Mouse (Mus musculus) neural tube, embryonic 14.5 days (tissue): ENCODE results near the gene Prr14. TPM values are rescaled to one million over a fixed set of nuclear protein-coding genes. Genes with fewer than 3 reads are reported as not detected.
"Not testable (repeated sequence)": the region's sequence is repeated elsewhere in the genome, so short reads cannot be mapped to it uniquely, and the experiment has no call there.

Experiments
- ATAC-seq: fragments of 200-750 bp; cut with Nextera tagmentation; 2 replicates; pipeline ENCODE4 v1.8.0; 2017; ENCODE audit warnings: low read depth, mild to moderate bottlenecking, moderate TSS enrichment, moderate library complexity
- H3K27ac ChIP-seq: fragments of 300-500 bp; sonication (generic); 2 replicates; pipeline ENCODE4 v1.5.1; 2014; ENCODE audit warnings: low read depth, mild to moderate bottlenecking, control low read depth, low read length, moderate library complexity, mixed read lengths
- H3K27me3 ChIP-seq: fragments of 300-500 bp; sonication (generic); 2 replicates; pipeline ENCODE4 v1.6.1; 2014; ENCODE audit warnings: low read length; ENCODE audit not compliant: control insufficient read depth, insufficient read depth
- H3K36me3 ChIP-seq: fragments of 300-500 bp; sonication (generic); 2 replicates; pipeline ENCODE4 v1.6.1; 2014; ENCODE audit warnings: low read length, mixed read lengths; ENCODE audit not compliant: control insufficient read depth, insufficient read depth
- H3K4me1 ChIP-seq: fragments of 300-500 bp; sonication (generic); 2 replicates; pipeline ENCODE4 v1.6.1; 2014; ENCODE audit warnings: low read length; ENCODE audit not compliant: control insufficient read depth, insufficient read depth
- H3K4me2 ChIP-seq: fragments of 300-500 bp; sonication (generic); 2 replicates; pipeline ENCODE4 v1.6.1; 2014; ENCODE audit warnings: mild to moderate bottlenecking, low read depth, low read length, control low read depth
- H3K4me3 ChIP-seq: fragments of 300-500 bp; sonication (generic); 2 replicates; pipeline ENCODE4 v1.5.1; 2014; ENCODE audit warnings: low read depth, low read length, control low read depth, mixed read lengths
- H3K9ac ChIP-seq: fragments of 300-500 bp; sonication (generic); replicated peaks from 2 replicates; pipeline ENCODE4 v1.6.1; 2014; ENCODE audit warnings: low read depth, mild to moderate bottlenecking, control low read depth, low read length, mixed read lengths
- H3K9me3 ChIP-seq: fragments of 300-500 bp; sonication (generic); 2 replicates; pipeline ENCODE4 v1.6.1; 2016; ENCODE audit warnings: low read length; ENCODE audit not compliant: control insufficient read depth
- WGBS: fragments of 180-500 bp; shearing (Covaris S2); extraction: QIAGEN DNeasy Blood & Tissue Kit; methylation state at CpG from one replicate; pipeline ENCODE4 v1.1.7; 2014; 5-methylcytosine and 5-hydroxymethylcytosine counted together
- polyA plus RNA-seq: library from polyadenylated mRNA; unstranded; fragments of >200 nt; fragmentation: Nextera tagmentation; extraction: Ambion mirVana; gene quantifications from 2 replicates; pipeline ENCODE4 v1.2.1, GENCODE M21; 2014

The Prr14 gene
- polyA plus RNA-seq, 1 experiment from 2014 or later: 35.8 TPM

DNA sequence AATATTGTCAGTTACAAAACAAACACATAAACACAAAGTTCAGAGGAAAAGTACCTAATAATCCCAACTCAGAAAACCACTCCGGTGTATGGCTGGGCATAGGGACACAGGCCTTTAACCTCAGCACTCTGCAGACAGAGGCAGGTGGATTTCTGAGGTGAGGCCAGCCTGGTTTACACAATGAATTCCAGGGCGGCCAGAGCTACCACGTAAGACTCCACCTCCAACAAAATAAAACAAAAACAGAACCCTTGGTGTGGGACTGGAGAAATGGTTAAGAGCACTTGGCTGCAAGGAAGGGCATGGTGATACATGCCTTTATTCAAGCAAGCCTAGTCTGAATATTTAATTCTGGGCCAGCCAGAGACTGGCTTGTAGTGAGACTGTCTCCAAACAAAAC lies 32.4 kb downstream of the Prr14 start:
- no peak overlapping the region for H3K27ac ChIP-seq
- H3K4me3 ChIP-seq: no peak overlapping the region
- H3K4me2 ChIP-seq: no peak overlapping the region
- peaks cover 40% of the 10 kb centered on the region for H3K36me3 ChIP-seq
- no peaks in the 10 kb centered on the region for H3K9me3 ChIP-seq
- no peaks in the 10 kb centered on the region for H3K4me1 ChIP-seq
- H3K27me3 ChIP-seq: no peaks in the 10 kb centered on the region
- ATAC-seq: no peak
- 87% methylated on average over 3 of the region's 3 CpGs for WGBS
- no peak overlapping the region for H3K9ac ChIP-seq

DNA sequence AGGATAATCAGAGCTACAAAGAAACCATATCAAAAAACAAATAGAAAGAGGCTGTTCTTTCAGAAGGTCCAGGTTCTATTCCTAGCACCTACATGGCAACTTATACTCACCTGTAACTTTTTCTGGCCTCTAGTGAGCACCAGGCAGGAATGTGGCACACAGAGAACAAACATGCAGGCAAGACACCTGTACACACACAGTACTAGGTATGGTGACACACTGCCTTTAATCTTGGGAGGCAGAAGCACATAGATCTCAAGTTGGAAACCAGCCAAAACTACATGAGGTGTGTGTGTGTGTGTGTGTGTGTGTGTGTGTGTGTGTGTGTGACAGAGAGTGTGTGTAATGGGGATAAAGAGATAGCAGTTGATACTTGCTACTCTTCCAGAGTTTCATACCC lies 35.2 kb downstream of the Prr14 start:
- no peak overlapping the region for H3K4me3 ChIP-seq
- H3K36me3 ChIP-seq: peaks cover 19% of the 10 kb centered on the region
- H3K9me3 ChIP-seq: no peaks in the 10 kb centered on the region
- H3K9ac ChIP-seq: no peak overlapping the region
- no peak overlapping the region for H3K4me2 ChIP-seq
- no peak for ATAC-seq
- H3K4me1 ChIP-seq: no peaks in the 10 kb centered on the region
- no peaks in the 10 kb centered on the region for H3K27me3 ChIP-seq
- H3K27ac ChIP-seq: no peak overlapping the region

DNA sequence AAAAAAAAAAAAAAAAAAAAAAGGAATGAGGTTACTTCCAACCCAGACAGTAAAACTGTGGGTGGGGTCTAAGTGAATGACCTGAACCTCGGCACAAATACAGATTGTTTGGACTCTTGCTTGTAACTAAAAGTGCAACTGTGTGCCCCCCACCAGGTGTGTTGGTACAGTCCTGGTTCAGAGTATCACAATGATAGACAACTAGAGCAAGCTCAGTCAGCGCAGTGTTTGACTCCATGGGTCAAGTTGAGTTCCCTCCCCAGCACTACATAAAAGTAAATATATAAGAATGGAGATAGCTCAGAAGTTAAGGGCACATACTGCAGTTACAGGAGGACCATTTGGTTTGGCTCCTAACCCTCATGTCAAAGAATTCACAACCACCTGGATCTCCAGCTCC lies 38.0 kb downstream of the Prr14 start:
- no peak for ATAC-seq
- Histone ChIP-seq H3K4me3 (no peak overlapping the region), H3K27ac (no peak overlapping the region), H3K4me1 (no peaks in the 10 kb centered on the region), H3K9ac (no peak overlapping the region), H3K9me3 (no peaks in the 10 kb centered on the region), H3K4me2 (no peak overlapping the region), H3K27me3 (no peaks in the 10 kb centered on the region), H3K36me3 (no peaks in the 10 kb centered on the region; the same call in 1 of the 2 replicates)
- WGBS: 77% methylated on average over 2 of the region's 2 CpGs

DNA sequence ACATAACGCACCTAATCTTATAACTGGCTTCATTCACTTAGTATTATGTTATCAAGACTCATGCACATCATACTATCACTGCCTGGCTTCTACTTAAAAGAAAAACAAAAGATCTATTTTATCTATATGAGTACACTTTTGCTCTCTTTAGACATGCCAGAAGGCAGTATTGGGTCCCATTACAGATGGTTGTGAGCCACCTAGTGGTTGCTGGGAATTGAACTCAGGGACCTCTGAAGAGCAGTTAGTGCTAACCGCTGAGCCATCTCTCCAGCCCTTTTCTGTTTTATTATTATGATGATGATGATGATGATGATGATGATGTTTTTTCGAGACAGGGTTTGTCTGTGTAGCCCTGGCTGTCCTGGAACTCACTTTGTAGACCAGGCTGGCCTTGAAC lies 39.0 kb downstream of the Prr14 start:
- H3K9ac ChIP-seq: no peak overlapping the region
- H3K36me3 ChIP-seq: no peaks in the 10 kb centered on the region; the same call in 1 of the 2 replicates
- H3K4me3 ChIP-seq: no peak overlapping the region
- WGBS: 40% methylated on average over 3 of the region's 3 CpGs
- no peak overlapping the region for H3K4me2 ChIP-seq
- no peak for ATAC-seq
- no peaks in the 10 kb centered on the region for H3K27me3 ChIP-seq
- no peaks in the 10 kb centered on the region for H3K9me3 ChIP-seq
- H3K27ac ChIP-seq: no peak overlapping the region
- H3K4me1 ChIP-seq: no peaks in the 10 kb centered on the region

DNA sequence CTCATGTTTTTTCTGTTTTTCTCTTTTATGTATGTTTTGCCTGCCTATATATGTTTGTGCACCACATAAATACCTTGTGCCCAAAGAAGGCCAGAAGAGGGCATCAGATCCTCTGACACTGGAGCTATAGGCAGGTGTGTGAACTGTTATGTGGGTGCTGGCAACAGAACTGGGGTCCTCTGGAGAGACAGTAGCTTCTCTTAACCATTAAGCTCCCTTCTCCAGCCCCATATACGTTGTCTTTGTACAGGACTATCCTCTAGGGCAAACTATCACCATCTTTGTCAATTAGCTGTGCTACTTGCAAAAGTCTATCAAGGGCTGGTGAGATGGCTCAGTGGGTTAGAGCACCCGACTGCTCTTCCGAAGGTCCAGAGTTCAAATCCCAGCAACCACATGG lies 48.9 kb downstream of the Prr14 start:
- Histone ChIP-seq H3K9me3 (no peaks in the 10 kb centered on the region), H3K4me2 (no peak overlapping the region), H3K4me1 (peaks cover 6% of the 10 kb centered on the region), H3K9ac (no peak overlapping the region), H3K4me3 (no peak overlapping the region), H3K36me3 (no peaks in the 10 kb centered on the region), H3K27me3 (no peaks in the 10 kb centered on the region), H3K27ac (no peak overlapping the region)
- ATAC-seq: no peak
- WGBS: 97% methylated on average over 3 of the region's 3 CpGs

DNA sequence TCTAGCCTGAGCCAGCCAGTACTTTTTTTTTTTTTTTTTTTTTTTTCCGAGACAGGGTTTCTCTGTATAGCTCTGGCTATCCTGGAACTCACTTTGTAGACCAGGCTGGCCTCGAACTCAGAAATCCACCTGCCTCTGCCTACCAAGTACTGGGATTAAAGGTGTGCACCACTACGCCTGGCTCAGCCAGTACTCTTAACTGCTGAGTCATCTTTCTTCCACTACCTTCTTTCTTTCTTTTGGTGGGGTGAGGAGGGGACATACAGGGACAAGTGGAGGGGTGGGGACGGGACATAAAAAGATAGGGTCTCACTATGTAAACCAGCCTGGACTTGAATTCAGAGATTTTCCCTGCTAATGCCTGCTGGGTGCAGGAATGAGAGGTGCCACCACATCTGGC lies 50.4 kb downstream of the Prr14 start:
- 88% methylated on average over 3 of the region's 4 CpGs for WGBS
- H3K4me3 ChIP-seq, H3K4me2 ChIP-seq, H3K36me3 ChIP-seq, H3K27me3 ChIP-seq, ATAC-seq, H3K27ac ChIP-seq, H3K9me3 ChIP-seq, H3K9ac ChIP-seq: not testable (repeated sequence)
- H3K4me1 ChIP-seq: peaks cover 15% of the 10 kb centered on the region

DNA sequence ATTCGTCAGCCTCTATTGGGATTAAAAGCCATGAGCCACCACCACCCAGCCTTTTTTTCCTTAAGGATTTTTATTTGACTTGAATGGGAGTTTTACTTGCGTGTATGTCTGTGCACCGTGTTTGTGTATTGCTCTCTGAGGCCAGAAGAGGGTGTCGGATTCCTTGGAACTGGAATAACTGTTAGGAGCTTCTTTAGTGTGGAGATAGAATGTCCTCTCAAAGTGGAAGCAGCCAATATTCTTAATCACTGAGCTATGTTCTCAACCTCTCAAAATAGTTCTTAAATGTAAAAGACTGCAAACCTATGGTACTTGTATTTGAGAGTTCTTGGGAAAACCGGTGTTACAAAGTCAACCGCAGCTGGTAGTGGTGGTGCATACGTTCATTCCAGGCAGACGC lies 51.8 kb downstream of the Prr14 start:
- Histone ChIP-seq H3K4me1 (peaks cover 15% of the 10 kb centered on the region), H3K36me3 (peaks cover 3% of the 10 kb centered on the region; the same call in 1 of the 2 replicates), H3K4me2 (peak overlapping the region; percentile 52), H3K9me3 (no peaks in the 10 kb centered on the region), H3K27me3 (no peaks in the 10 kb centered on the region), H3K4me3 (peak overlapping the region; percentile 81), H3K9ac (no peak overlapping the region), H3K27ac (no peak overlapping the region)
- no peak for ATAC-seq
- WGBS: 44% methylated on average over 8 of the region's 8 CpGs

DNA sequence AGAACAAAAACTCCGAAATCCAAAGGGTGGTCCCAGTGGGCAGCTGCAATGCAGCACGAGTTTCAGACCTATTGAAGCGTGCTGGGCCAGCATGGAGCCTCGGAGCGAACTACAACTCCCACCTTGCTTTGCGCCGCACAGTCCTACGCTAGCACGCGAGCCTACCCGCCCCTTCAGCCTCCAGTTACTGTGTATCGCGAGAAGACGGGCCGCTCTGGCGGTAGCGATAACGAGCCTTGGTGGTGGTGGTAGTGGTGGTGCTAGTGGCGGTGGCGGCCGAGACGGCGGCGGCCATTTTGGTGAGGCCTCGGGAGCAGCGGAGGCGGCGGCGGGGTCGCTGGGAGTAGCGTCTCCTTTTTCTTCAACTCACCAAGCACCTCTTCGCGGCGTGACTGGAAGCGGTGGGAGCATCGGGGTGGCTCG lies 52.4 kb downstream of the Prr14 start, which contains the start of gene Srcap:
Gene Srcap (plus strand): TSS at position 176 of the 423 bp plus-strand sequence.
- ATAC-seq: peak; percentile 99
- H3K9ac ChIP-seq: peak within 1 kb of the TSS; percentile 87
- peaks cover 15% of the 10 kb centered on the region for H3K4me1 ChIP-seq
- H3K9me3 ChIP-seq: no peaks in the 10 kb centered on the region
- H3K4me2 ChIP-seq: peak within 1 kb of the TSS; percentile 59
- H3K27me3 ChIP-seq: no peaks in the 10 kb centered on the region
- peaks cover 6% of the 10 kb centered on the region for H3K36me3 ChIP-seq
- under 1% methylated on average over 37 of the region's 37 CpGs for WGBS
- H3K4me3 ChIP-seq: peak within 1 kb of the TSS; percentile 81
- peak within 1 kb of the TSS; percentile 99 for H3K27ac ChIP-seq

DNA sequence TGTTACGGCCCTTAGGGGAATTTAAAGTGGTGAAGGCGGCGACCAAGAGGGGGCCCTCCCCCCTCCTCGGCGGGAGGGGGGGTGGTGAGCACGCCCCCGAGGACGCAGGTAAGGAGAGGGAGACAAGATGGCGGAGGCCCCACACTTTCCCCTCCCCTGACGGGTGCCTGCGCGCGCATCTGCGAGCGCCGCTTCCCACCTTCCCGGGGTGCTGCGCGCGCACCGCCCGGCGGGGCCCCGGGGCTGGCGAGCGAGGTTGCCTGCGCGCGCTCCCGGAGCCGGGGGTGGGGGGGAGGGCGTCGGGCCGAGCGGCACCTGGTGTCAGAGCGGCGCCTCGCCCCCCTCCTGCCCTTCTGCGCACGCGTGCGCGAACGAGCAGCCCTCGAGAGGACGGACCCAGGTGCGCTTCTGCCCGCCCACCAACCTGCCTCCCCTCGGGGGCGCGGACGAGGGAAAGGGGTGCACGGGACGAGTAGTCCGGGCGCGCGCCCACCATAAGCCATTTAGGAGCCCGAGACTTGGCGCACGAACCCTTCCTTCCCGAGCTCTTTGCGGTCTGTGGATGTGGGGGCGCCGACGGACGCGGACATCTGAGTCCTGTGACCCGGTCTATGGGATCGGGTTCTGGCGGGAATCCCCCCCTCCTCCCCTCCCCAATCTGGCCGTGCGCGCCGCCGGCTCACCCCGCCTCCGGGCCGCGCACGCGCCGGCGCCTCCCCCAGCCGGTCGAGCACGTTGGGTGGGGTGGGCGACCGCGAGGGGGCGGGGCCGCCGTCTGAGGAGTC lies 53.0 kb downstream of the Prr14 start:
- WGBS: under 1% methylated on average over 62 of the region's 93 CpGs
- Histone ChIP-seq H3K4me3 (peak overlapping the region; percentile 81), H3K27ac (peak overlapping the region; percentile 99), H3K4me1 (peaks cover 15% of the 10 kb centered on the region), H3K9ac (peak overlapping the region; percentile 87), H3K36me3 (peaks cover 12% of the 10 kb centered on the region), H3K9me3 (no peaks in the 10 kb centered on the region), H3K27me3 (no peaks in the 10 kb centered on the region), H3K4me2 (peak overlapping the region; percentile 59)
- peak; percentile 84 for ATAC-seq
